Mouse (Mus musculus): ENCODE results near the gene Spata6. TPM values are rescaled to one million over a fixed set of nuclear protein-coding genes. Genes with fewer than 3 reads are reported as not detected.

Gene Spata6
- polyA plus RNA-seq, 1 experiment, result 943 TPM

DNA sequence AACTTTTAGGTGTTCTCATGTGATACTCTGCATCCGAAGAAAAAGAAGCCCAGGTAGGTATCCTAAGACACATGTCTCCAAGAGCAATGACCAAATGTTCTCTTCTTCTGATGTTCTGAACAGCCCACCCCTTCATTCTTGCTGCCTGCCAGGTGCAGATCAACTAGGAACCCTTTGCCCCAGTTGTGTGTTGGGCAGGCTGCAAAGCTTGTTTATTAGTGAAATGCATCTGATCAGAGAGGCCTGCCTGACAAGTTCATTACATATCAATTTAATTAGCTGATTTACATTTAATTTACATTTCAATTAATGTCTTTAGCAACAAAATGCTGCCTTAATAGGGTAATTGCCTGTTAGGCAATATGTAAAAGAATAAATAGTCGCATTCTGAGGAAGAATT is 33.8 kb upstream of the Spata6 start:
- H3K27ac ChIP-seq (ENCODE audit: control insufficient read depth, insufficient read depth, low read depth, low read length), result no peak overlapping the region
- H3K36me3 ChIP-seq (ENCODE audit: control insufficient read depth, insufficient read depth, low read length), result no peaks in the 10 kb centered on the region
- no peak overlapping the region for H3K4me3 ChIP-seq (ENCODE audit: control insufficient read depth, low read depth, low read length)
- TF ChIP-seq CTCF (IDR thresholded peaks at IDR 0.05; ENCODE audit: control insufficient read depth, insufficient read depth, insufficient replicate concordance, low read depth, low read length) (no peak), POLR2A (IDR thresholded peaks at IDR 0.05; ENCODE audit: control insufficient read depth, low read depth, low read length) (no peak)
- no peaks in the 10 kb centered on the region for H3K27me3 ChIP-seq (ENCODE audit: control insufficient read depth, insufficient read depth, low read length)
- H3K4me1 ChIP-seq (ENCODE audit: control insufficient read depth, insufficient read depth, low read length), result no peaks in the 10 kb centered on the region

DNA sequence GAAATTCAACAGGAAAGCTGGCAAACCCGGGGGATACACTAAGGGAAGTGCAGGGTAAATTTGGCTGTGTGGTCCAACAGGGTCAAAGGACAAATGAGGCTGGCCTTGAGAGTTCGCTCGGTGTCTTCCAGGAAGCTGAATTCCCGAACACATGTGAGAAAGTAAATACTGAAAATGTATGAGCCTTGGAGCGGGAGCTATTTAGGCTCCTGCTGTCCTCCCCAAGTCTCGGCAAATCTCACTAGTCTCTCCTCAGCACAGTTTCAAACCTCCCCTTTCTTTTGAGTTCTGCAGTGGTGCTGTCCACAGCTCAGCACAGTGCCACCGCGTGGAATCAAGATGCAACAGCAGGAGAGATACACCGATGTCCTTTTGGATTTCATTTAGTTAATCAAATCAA is 32.8 kb upstream of the Spata6 start:
- Histone ChIP-seq H3K27ac (ENCODE audit: control insufficient read depth, insufficient read depth, low read depth, low read length) (no peak overlapping the region), H3K4me3 (ENCODE audit: control insufficient read depth, low read depth, low read length) (no peak overlapping the region), H3K36me3 (ENCODE audit: control insufficient read depth, insufficient read depth, low read length) (no peaks in the 10 kb centered on the region), H3K27me3 (ENCODE audit: control insufficient read depth, insufficient read depth, low read length) (no peaks in the 10 kb centered on the region), H3K4me1 (ENCODE audit: control insufficient read depth, insufficient read depth, low read length) (no peaks in the 10 kb centered on the region)
- TF ChIP-seq CTCF (IDR thresholded peaks at IDR 0.05; ENCODE audit: control insufficient read depth, insufficient read depth, insufficient replicate concordance, low read depth, low read length) (peak; percentile 77; the same call in 1 of the 2 replicates), POLR2A (IDR thresholded peaks at IDR 0.05; ENCODE audit: control insufficient read depth, low read depth, low read length) (no peak)

DNA sequence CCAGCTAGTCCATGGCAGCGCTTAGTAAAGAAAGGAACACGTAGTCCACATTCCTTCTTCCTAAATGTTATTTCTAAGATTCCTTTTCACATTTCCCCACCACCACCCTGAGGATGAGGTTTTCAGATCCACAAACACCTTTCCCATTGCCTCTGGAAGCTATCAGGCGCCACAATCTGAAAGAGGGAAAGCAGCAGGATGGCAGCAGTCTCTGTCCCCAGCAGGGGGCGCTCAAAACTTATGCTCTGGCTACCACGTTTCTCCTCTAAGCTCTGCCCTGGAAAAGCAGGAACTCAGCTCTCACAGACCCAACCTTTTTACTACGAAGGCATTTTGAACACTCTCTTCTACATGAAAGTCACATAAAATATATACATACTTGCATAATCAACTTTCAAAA is 32.2 kb upstream of the Spata6 start:
- H3K36me3 ChIP-seq (ENCODE audit: control insufficient read depth, insufficient read depth, low read length), result no peaks in the 10 kb centered on the region
- no peak overlapping the region for H3K27ac ChIP-seq (ENCODE audit: control insufficient read depth, insufficient read depth, low read depth, low read length)
- H3K4me3 ChIP-seq (ENCODE audit: control insufficient read depth, low read depth, low read length), result no peak overlapping the region
- no peaks in the 10 kb centered on the region for H3K27me3 ChIP-seq (ENCODE audit: control insufficient read depth, insufficient read depth, low read length)
- TF ChIP-seq CTCF (IDR thresholded peaks at IDR 0.05; ENCODE audit: control insufficient read depth, insufficient read depth, insufficient replicate concordance, low read depth, low read length) (peak; percentile 89), POLR2A (IDR thresholded peaks at IDR 0.05; ENCODE audit: control insufficient read depth, low read depth, low read length) (no peak)
- no peaks in the 10 kb centered on the region for H3K4me1 ChIP-seq (ENCODE audit: control insufficient read depth, insufficient read depth, low read length)

DNA sequence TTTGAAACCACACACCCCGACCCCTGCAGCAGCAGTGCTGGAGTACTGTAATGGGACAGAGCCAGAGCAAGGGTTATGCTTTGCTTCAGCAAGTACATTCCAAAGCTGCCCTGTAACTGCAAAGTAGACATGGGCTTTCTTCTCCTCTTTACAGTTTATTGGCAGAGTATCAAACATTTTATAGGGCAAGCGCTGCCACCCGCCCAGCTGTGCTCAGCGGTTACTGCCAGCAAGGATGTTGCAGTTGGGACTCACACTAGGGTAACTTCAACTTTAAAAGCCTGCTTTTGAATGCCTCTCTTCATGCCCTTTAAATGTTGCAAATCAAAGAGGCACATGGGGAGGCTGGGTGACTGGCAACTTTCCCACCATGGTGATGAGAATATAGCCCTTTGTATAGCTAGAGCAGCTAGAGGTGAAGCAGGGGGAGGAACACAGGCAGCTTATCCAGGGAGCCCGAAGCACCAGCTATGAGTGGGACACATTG is 28.7 kb upstream of the Spata6 start:
- H3K4me1 ChIP-seq (ENCODE audit: control insufficient read depth, insufficient read depth, low read length), result no peaks in the 10 kb centered on the region
- TF ChIP-seq POLR2A (IDR thresholded peaks at IDR 0.05; ENCODE audit: control insufficient read depth, low read depth, low read length), result no peak
- TF ChIP-seq CTCF (IDR thresholded peaks at IDR 0.05; ENCODE audit: control insufficient read depth, insufficient read depth, insufficient replicate concordance, low read depth, low read length), result no peak
- no peaks in the 10 kb centered on the region for H3K27me3 ChIP-seq (ENCODE audit: control insufficient read depth, insufficient read depth, low read length)
- no peaks in the 10 kb centered on the region for H3K36me3 ChIP-seq (ENCODE audit: control insufficient read depth, insufficient read depth, low read length)
- no peak overlapping the region for H3K27ac ChIP-seq (ENCODE audit: control insufficient read depth, insufficient read depth, low read depth, low read length)
- no peak overlapping the region for H3K4me3 ChIP-seq (ENCODE audit: control insufficient read depth, low read depth, low read length)

DNA sequence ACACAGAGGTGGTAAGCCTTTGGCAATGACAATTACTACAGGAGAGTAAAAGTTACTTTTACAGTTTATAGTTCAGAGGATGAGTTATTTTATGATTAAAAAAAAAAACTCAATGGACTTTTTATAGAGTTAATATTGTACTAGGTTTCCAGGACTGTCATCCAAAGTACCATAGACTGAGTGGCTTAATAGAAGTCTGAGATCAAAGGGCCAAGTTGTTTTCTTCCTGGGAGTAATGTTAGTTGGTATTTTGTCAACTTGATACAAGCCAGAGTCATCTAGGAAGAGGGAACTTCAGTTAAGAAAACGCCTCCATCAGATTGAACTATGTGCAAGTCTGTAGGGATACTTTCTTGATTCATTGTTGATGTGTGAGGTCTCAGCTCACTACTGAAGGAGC is 18.4 kb upstream of the Spata6 start:
- H3K4me1 ChIP-seq (ENCODE audit: control insufficient read depth, insufficient read depth, low read length), result no peaks in the 10 kb centered on the region
- no peaks in the 10 kb centered on the region for H3K27me3 ChIP-seq (ENCODE audit: control insufficient read depth, insufficient read depth, low read length)
- H3K27ac ChIP-seq (ENCODE audit: control insufficient read depth, insufficient read depth, low read depth, low read length), result no peak overlapping the region
- TF ChIP-seq POLR2A (IDR thresholded peaks at IDR 0.05; ENCODE audit: control insufficient read depth, low read depth, low read length) (no peak), CTCF (IDR thresholded peaks at IDR 0.05; ENCODE audit: control insufficient read depth, insufficient read depth, insufficient replicate concordance, low read depth, low read length) (no peak)
- H3K4me3 ChIP-seq (ENCODE audit: control insufficient read depth, low read depth, low read length), result no peak overlapping the region
- no peaks in the 10 kb centered on the region for H3K36me3 ChIP-seq (ENCODE audit: control insufficient read depth, insufficient read depth, low read length)

DNA sequence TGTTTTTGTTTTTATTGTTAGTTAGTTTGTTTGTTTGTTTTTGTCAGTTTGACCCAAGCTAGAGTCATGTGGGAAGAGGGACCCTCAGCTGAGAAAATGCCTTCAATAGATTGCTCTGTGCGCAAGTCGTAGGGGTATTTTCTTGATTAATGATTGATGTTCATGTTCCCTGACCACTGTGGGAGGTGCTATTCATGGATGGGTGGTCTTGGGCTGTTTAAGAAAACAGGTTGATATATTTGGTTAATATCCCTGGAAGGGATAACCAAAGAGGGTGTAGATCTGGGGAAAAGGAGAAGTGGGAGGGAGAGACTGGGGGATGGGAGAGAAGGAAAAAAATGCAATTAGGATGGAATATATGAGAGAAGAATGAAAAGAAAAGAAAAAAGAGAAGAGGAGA is 15.7 kb upstream of the Spata6 start:
- no peaks in the 10 kb centered on the region for H3K4me1 ChIP-seq (ENCODE audit: control insufficient read depth, insufficient read depth, low read length)
- no peak for TF ChIP-seq CTCF (IDR thresholded peaks at IDR 0.05; ENCODE audit: control insufficient read depth, insufficient read depth, insufficient replicate concordance, low read depth, low read length)
- TF ChIP-seq POLR2A (IDR thresholded peaks at IDR 0.05; ENCODE audit: control insufficient read depth, low read depth, low read length), result no peak
- no peak overlapping the region for H3K4me3 ChIP-seq (ENCODE audit: control insufficient read depth, low read depth, low read length)
- no peak overlapping the region for H3K27ac ChIP-seq (ENCODE audit: control insufficient read depth, insufficient read depth, low read depth, low read length)
- no peaks in the 10 kb centered on the region for H3K36me3 ChIP-seq (ENCODE audit: control insufficient read depth, insufficient read depth, low read length)
- H3K27me3 ChIP-seq (ENCODE audit: control insufficient read depth, insufficient read depth, low read length), result no peaks in the 10 kb centered on the region

DNA sequence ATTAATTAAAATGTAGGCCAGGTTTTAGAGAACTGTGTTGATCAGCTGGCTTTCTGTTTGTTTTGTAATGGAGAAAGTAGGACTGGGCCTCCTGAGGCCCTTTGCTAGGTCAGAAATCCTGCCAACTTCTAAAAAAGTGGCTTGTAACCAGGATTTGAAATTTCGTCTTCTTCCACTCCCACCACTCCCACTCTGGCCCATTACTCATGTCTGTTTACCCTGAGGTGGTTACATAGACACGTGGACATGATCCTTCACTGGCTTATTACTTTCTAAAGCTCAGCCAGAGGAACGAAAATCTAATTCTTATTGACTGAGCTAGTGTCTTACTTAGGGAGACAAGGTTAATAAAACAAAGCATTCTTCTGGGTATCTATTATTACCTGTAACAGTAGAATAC is 14.8 kb upstream of the Spata6 start:
- Histone ChIP-seq H3K27ac (ENCODE audit: control insufficient read depth, insufficient read depth, low read depth, low read length) (no peak overlapping the region), H3K4me1 (ENCODE audit: control insufficient read depth, insufficient read depth, low read length) (no peaks in the 10 kb centered on the region), H3K36me3 (ENCODE audit: control insufficient read depth, insufficient read depth, low read length) (no peaks in the 10 kb centered on the region), H3K4me3 (ENCODE audit: control insufficient read depth, low read depth, low read length) (no peak overlapping the region), H3K27me3 (ENCODE audit: control insufficient read depth, insufficient read depth, low read length) (no peaks in the 10 kb centered on the region)
- no peak for TF ChIP-seq POLR2A (IDR thresholded peaks at IDR 0.05; ENCODE audit: control insufficient read depth, low read depth, low read length)
- TF ChIP-seq CTCF (IDR thresholded peaks at IDR 0.05; ENCODE audit: control insufficient read depth, insufficient read depth, insufficient replicate concordance, low read depth, low read length), result no peak

DNA sequence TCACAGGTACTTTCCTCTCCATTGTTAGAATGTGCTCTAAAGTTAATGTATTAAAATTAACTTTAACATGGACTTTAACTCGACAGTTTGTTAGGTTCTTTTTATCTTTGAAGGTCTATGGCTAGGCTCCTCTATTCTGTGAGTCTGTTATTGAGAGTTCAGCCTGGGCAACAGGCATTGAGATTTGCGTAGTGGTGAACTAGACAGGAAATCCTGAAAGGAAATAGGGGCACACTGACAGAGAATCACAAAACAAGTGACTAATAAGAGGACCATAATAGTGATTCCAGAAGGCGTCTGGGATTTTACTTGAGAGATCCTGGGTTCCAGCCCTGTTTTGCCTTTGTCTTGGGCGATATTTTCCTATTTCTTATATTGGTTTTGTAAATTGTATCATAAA is 488 bp upstream of the Spata6 start:
- peaks cover 5% of the 10 kb centered on the region for H3K4me1 ChIP-seq (ENCODE audit: control insufficient read depth, insufficient read depth, low read length)
- no peaks in the 10 kb centered on the region for H3K27me3 ChIP-seq (ENCODE audit: control insufficient read depth, insufficient read depth, low read length)
- H3K4me3 ChIP-seq (ENCODE audit: control insufficient read depth, low read depth, low read length), result peak overlapping the region; percentile 99; the same call in 1 of the 2 replicates
- peak overlapping the region; percentile 81 for H3K27ac ChIP-seq (ENCODE audit: control insufficient read depth, insufficient read depth, low read depth, low read length)
- TF ChIP-seq CTCF (IDR thresholded peaks at IDR 0.05; ENCODE audit: control insufficient read depth, insufficient read depth, insufficient replicate concordance, low read depth, low read length), result no peak
- no peak for TF ChIP-seq POLR2A (IDR thresholded peaks at IDR 0.05; ENCODE audit: control insufficient read depth, low read depth, low read length)
- H3K36me3 ChIP-seq (ENCODE audit: control insufficient read depth, insufficient read depth, low read length), result no peaks in the 10 kb centered on the region

Data from testis, adult 2 months (tissue).